Mouse (Mus musculus): ENCODE data around the gene Zfp385b. TPM values are rescaled to one million over a fixed set of nuclear protein-coding genes. Genes with fewer than 3 reads are reported as not detected.

Zfp385b gene
- total and polyA plus RNA-seq, 3 experiments, result not detected

DNA sequence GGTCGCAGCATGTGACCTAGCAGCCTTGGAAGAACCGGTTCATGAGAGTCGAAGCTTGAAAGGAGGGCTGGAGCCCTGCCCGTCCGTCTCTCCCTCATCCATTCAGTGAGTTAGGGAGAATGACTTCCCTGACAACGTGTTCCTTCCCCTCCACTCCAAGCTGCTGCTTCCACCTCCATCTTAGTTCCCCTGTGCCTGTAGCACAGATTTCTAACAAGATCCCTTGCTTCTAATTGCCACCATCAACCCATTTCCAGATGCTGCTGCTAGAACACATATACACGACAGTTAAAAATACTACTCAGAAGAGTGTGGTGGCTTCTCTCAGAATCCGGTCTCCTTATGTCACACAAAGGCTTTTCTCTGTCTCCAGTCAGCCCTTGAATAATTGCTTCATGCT lies 266.8 kb downstream of the Zfp385b start:
- Histone ChIP-seq H3K4me3 (replicated peaks in 1 of 3; ENCODE audit: low read depth in 2 of 3, low read length in 2 of 3, poor library complexity in 1 of 3) (no peak overlapping the region), H3K27ac (ENCODE audit: insufficient read depth, low read depth) (no peak overlapping the region), H3K4me2 (ENCODE audit: insufficient read depth, low read depth, poor library complexity, severe bottlenecking) (no peak overlapping the region), H3K36me3 (replicated peaks in 1 of 2; ENCODE audit: control insufficient read depth in 1 of 2, insufficient read depth in 1 of 2, low read length in 1 of 2) (no peaks in the 10 kb centered on the region), H3K9me3 (replicated peaks; ENCODE audit: low read length) (peaks cover 61% of the 10 kb centered on the region), H3K9ac (ENCODE audit: insufficient read depth, low read depth) (no peak overlapping the region), H3K79me2 (replicated peaks; ENCODE audit: control insufficient read depth, extremely low read depth, insufficient read depth, poor library complexity, severe bottlenecking) (no peaks in the 10 kb centered on the region), H3K27me3 (replicated peaks) (no peaks in the 10 kb centered on the region), H3K4me1 (ENCODE audit: control insufficient read depth in 1 of 2, insufficient read depth in 2 of 2) (no peaks in the 10 kb centered on the region)
- TF ChIP-seq ZKSCAN1 (IDR thresholded peaks at IDR 0.05; ENCODE audit: borderline replicate concordance, low read depth, low read length), result no peak
- DNase-seq (ENCODE audit: extremely low read depth), result no peak
- dilution Hi-C loops (cut with MboI; ENCODE audit: extremely low pct_ligation_motif_present, extremely low pct_unique_long_range_greater_than_20kb, low sequenced_read_pairs) (no loop called here), in situ Hi-C loops (cut with MboI; ENCODE audit: low pct_ligation_motif_present, low pct_unique_long_range_greater_than_20kb, low sequenced_read_pairs) (no loop called here)

GRCm38 (mm10) chr2:77543388-77543787 lies 276.1 kb downstream of the Zfp385b start:
- dilution Hi-C loops (cut with MboI; ENCODE audit: extremely low pct_ligation_motif_present, extremely low pct_unique_long_range_greater_than_20kb, low sequenced_read_pairs), result no loop called here
- Histone ChIP-seq H3K27ac (ENCODE audit: insufficient read depth, low read depth) (no peak overlapping the region), H3K4me3 (replicated peaks in 1 of 3; ENCODE audit: low read depth in 2 of 3, low read length in 2 of 3, poor library complexity in 1 of 3) (no peak overlapping the region), H3K4me2 (ENCODE audit: insufficient read depth, low read depth, poor library complexity, severe bottlenecking) (no peak overlapping the region), H3K79me2 (replicated peaks; ENCODE audit: control insufficient read depth, extremely low read depth, insufficient read depth, poor library complexity, severe bottlenecking) (no peaks in the 10 kb centered on the region), H3K9me3 (replicated peaks; ENCODE audit: low read length) (peaks cover 29% of the 10 kb centered on the region), H3K9ac (ENCODE audit: insufficient read depth, low read depth) (no peak overlapping the region), H3K27me3 (replicated peaks) (no peaks in the 10 kb centered on the region), H3K4me1 (ENCODE audit: control insufficient read depth in 1 of 2, insufficient read depth in 2 of 2) (no peaks in the 10 kb centered on the region), H3K36me3 (replicated peaks in 1 of 2; ENCODE audit: control insufficient read depth in 1 of 2, insufficient read depth in 1 of 2, low read length in 1 of 2) (no peaks in the 10 kb centered on the region)
- DNase-seq (ENCODE audit: extremely low read depth), result no peak
- in situ Hi-C loops (cut with MboI; ENCODE audit: low pct_ligation_motif_present, low pct_unique_long_range_greater_than_20kb, low sequenced_read_pairs), result no loop called here
- no peak for TF ChIP-seq CTCF (conservative IDR thresholded peaks at IDR 0.05 in 1 of 2, IDR thresholded peaks at IDR 0.05 in 1 of 2; ENCODE audit: low read depth in 2 of 2, low read length in 2 of 2)
- TF ChIP-seq ZMIZ1 (IDR thresholded peaks at IDR 0.05; ENCODE audit: low read depth, low read length), result no peak
- no peak for TF ChIP-seq GABPA (IDR thresholded peaks at IDR 0.05; ENCODE audit: insufficient replicate concordance, low read depth, low read length)
- TF ChIP-seq MEF2A (IDR thresholded peaks at IDR 0.05; ENCODE audit: borderline replicate concordance, low read depth, low read length), result no peak
- TF ChIP-seq EP300 (IDR thresholded peaks at IDR 0.05; ENCODE audit: low read length), result no peak
- TF ChIP-seq IRF4 (IDR thresholded peaks at IDR 0.05; ENCODE audit: low read depth, low read length), result no peak
- TF ChIP-seq CHD2 (IDR thresholded peaks at IDR 0.05; ENCODE audit: low read length), result no peak
- no peak for TF ChIP-seq SMC3 (IDR thresholded peaks at IDR 0.05; ENCODE audit: low read depth, low read length)
- no peak for TF ChIP-seq MXI1 (IDR thresholded peaks at IDR 0.05; ENCODE audit: low read depth, low read length)
- no peak for TF ChIP-seq USF2 (conservative IDR thresholded peaks at IDR 0.05; ENCODE audit: low read depth, low read length)
- TF ChIP-seq HCFC1 (IDR thresholded peaks at IDR 0.05; ENCODE audit: low read depth, low read length), result no peak
- TF ChIP-seq MAX (IDR thresholded peaks at IDR 0.05; ENCODE audit: low read length), result no peak
- TF ChIP-seq RCOR1 (conservative IDR thresholded peaks at IDR 0.05; ENCODE audit: low read depth, low read length), result no peak
- TF ChIP-seq POLR2AphosphoS2 (IDR thresholded peaks at IDR 0.05; ENCODE audit: low read depth, low read length), result no peak

GRCm38 (mm10) chr2:77542605-77543004 lies 276.8 kb downstream of the Zfp385b start:
- Histone ChIP-seq H3K36me3 (replicated peaks in 1 of 2; ENCODE audit: control insufficient read depth in 1 of 2, insufficient read depth in 1 of 2, low read length in 1 of 2) (no peaks in the 10 kb centered on the region), H3K9ac (ENCODE audit: insufficient read depth, low read depth) (no peak overlapping the region), H3K4me2 (ENCODE audit: insufficient read depth, low read depth, poor library complexity, severe bottlenecking) (no peak overlapping the region), H3K4me1 (ENCODE audit: control insufficient read depth in 1 of 2, insufficient read depth in 2 of 2) (no peaks in the 10 kb centered on the region), H3K4me3 (replicated peaks in 1 of 3; ENCODE audit: low read depth in 2 of 3, low read length in 2 of 3, poor library complexity in 1 of 3) (no peak overlapping the region), H3K27ac (ENCODE audit: insufficient read depth, low read depth) (no peak overlapping the region), H3K9me3 (replicated peaks; ENCODE audit: low read length) (peaks cover 29% of the 10 kb centered on the region), H3K79me2 (replicated peaks; ENCODE audit: control insufficient read depth, extremely low read depth, insufficient read depth, poor library complexity, severe bottlenecking) (no peaks in the 10 kb centered on the region), H3K27me3 (replicated peaks) (no peaks in the 10 kb centered on the region)
- no peak for DNase-seq (ENCODE audit: extremely low read depth)
- in situ Hi-C loops (cut with MboI; ENCODE audit: low pct_ligation_motif_present, low pct_unique_long_range_greater_than_20kb, low sequenced_read_pairs) (no loop called here), dilution Hi-C loops (cut with MboI; ENCODE audit: extremely low pct_ligation_motif_present, extremely low pct_unique_long_range_greater_than_20kb, low sequenced_read_pairs) (no loop called here)
- TF ChIP-seq USF1 (IDR thresholded peaks at IDR 0.05; ENCODE audit: low read depth, low read length) (no peak), NRF1 (IDR thresholded peaks at IDR 0.05; ENCODE audit: low read depth, low read length) (no peak), ZC3H11A (IDR thresholded peaks at IDR 0.05; ENCODE audit: low read depth, low read length) (no peak), TCF12 (IDR thresholded peaks at IDR 0.05; ENCODE audit: low read depth, low read length) (no peak)

Data from CH12.LX (cell line).